Comparison of ENCODE assay signal across 7 mouse cellular contexts in genomic region chr4:95153737-95154287, GRCm38 (mm10).
DNase-seq lines count a peak whose midpoint lies in the region; ATAC-seq and TF ChIP-seq lines count a peak whose summit lies in the region.

No protein-coding gene starts in this region.

- no peak overlapping the region for H3K4me2 ChIP-seq in forebrain, embryonic 15.5 days (replicated peaks)
- no peak overlapping the region for H3K4me2 ChIP-seq in limb, embryonic 12.5 days
- H3K4me2 ChIP-seq in midbrain, embryonic 15.5 days = no peak overlapping the region

- peak; percentile 74 for DNase-seq in brain, embryonic 14.5 days (ENCODE audit: low read depth)
- DNase-seq in hindbrain, embryonic 10.5 days (ENCODE audit: low spot score) = peak; percentile 22
- DNase-seq in adipocyte (ENCODE audit: low spot score) = no peak

- no peak overlapping the region for H3K4me3 ChIP-seq in forebrain, embryonic 15.5 days
- no peak overlapping the region for H3K4me3 ChIP-seq in hindbrain, embryonic 10.5 days
- H3K4me3 ChIP-seq in limb, embryonic 12.5 days (replicated peaks) = no peak overlapping the region
- H3K4me3 ChIP-seq in midbrain, embryonic 15.5 days = no peak overlapping the region

- no peak overlapping the region for H3K9ac ChIP-seq in forebrain, embryonic 15.5 days (replicated peaks)
- H3K9ac ChIP-seq in limb, embryonic 12.5 days (replicated peaks) = 0 out of 2 replicates have a peak overlapping the region, but pooled peaks have one; percentile 23
- H3K9ac ChIP-seq in midbrain, embryonic 15.5 days = no peak overlapping the region

- no peak for TF ChIP-seq POLR2A in brain, embryonic 14.5 days (IDR thresholded peaks at IDR 0.05; ENCODE audit: borderline replicate concordance, extremely low read depth, insufficient read depth, insufficient read length, poor library complexity, severe bottlenecking)

- no peaks in the 10 kb centered on the region for H3K27me3 ChIP-seq in forebrain, embryonic 15.5 days
- no peaks in the 10 kb centered on the region for H3K27me3 ChIP-seq in hindbrain, embryonic 10.5 days (ENCODE audit: insufficient read depth, poor library complexity, severe bottlenecking)
- no peaks in the 10 kb centered on the region for H3K27me3 ChIP-seq in limb, embryonic 12.5 days
- no peaks in the 10 kb centered on the region for H3K27me3 ChIP-seq in midbrain, embryonic 15.5 days (replicated peaks)

- H3K27ac ChIP-seq in forebrain, embryonic 15.5 days (replicated peaks) = no peak overlapping the region; the same call in 1 of the 2 replicates
- peak overlapping the region; percentile 54 for H3K27ac ChIP-seq in hindbrain, embryonic 10.5 days
- peak overlapping the region; percentile 79 for H3K27ac ChIP-seq in limb, embryonic 12.5 days
- no peak overlapping the region for H3K27ac ChIP-seq in midbrain, embryonic 15.5 days

- H3K9me3 ChIP-seq in forebrain, embryonic 15.5 days = no peaks in the 10 kb centered on the region
- no peaks in the 10 kb centered on the region for H3K9me3 ChIP-seq in hindbrain, embryonic 10.5 days
- no peaks in the 10 kb centered on the region for H3K9me3 ChIP-seq in limb, embryonic 12.5 days
- H3K9me3 ChIP-seq in midbrain, embryonic 15.5 days = no peaks in the 10 kb centered on the region

- ATAC-seq in forebrain, embryonic 15.5 days (replicated peaks) = peak; percentile 76
- peak; percentile 64; the same call in 1 of the 2 replicates for ATAC-seq in limb, embryonic 12.5 days (ENCODE audit: insufficient number of reproducible peaks, insufficient read depth, low FRiP score, low TSS enrichment, low read depth)
- ATAC-seq in midbrain, embryonic 15.5 days (replicated peaks) = peak; percentile 72
- no peak for ATAC-seq in frontal cortex, adult (ENCODE audit: low TSS enrichment)

- TF ChIP-seq CTCF in brain, embryonic 14.5 days (IDR thresholded peaks at IDR 0.05; ENCODE audit: borderline replicate concordance, extremely low read depth, insufficient read depth, insufficient read length) = no peak

- peaks cover 17% of the 10 kb centered on the region for H3K4me1 ChIP-seq in forebrain, embryonic 15.5 days
- peaks cover 28% of the 10 kb centered on the region for H3K4me1 ChIP-seq in hindbrain, embryonic 10.5 days (replicated peaks)
- peaks cover 17% of the 10 kb centered on the region for H3K4me1 ChIP-seq in limb, embryonic 12.5 days (replicated peaks)
- peaks cover 12% of the 10 kb centered on the region for H3K4me1 ChIP-seq in midbrain, embryonic 15.5 days

- no peaks in the 10 kb centered on the region for H3K36me3 ChIP-seq in forebrain, embryonic 15.5 days
- H3K36me3 ChIP-seq in hindbrain, embryonic 10.5 days = no peaks in the 10 kb centered on the region
- H3K36me3 ChIP-seq in limb, embryonic 12.5 days = no peaks in the 10 kb centered on the region
- no peaks in the 10 kb centered on the region for H3K36me3 ChIP-seq in midbrain, embryonic 15.5 days (replicated peaks)

- 25% methylated on average over 6 of the region's 6 CpGs for whole genome bisulfite sequencing in forebrain, embryonic 15.5 days
- 14% methylated on average over 6 of the region's 6 CpGs for WGBS in hindbrain, embryonic 10.5 days
- 18% methylated on average over 6 of the region's 6 CpGs for WGBS in limb, embryonic 12.5 days
- 19% methylated on average over 6 of the region's 6 CpGs for WGBS in midbrain, embryonic 15.5 days

Comparison
In these comparisons a context has a peak if more than half of its experiments do, and no peak if none do; other contexts are left out.
1. H3K27ac ChIP-seq: peak in hindbrain, embryonic 10.5 days (single experiment) and limb, embryonic 12.5 days (single experiment); none in forebrain, embryonic 15.5 days (single experiment) and midbrain, embryonic 15.5 days (single experiment).